Mouse (Mus musculus) testis, adult 2 months (tissue): Measurements from ENCODE around the gene Lhpp.

Experiments used
- CTCF ChIP-seq: fragments of 200-500 bp; IDR thresholded peaks from 2 replicates; pipeline ENCODE4 v1.5.1; 2012; ENCODE audit warnings: low read depth, mild to moderate bottlenecking, inconsistent platforms, low read length, moderate library complexity; ENCODE audit not compliant: control insufficient read depth, insufficient read depth, insufficient replicate concordance
- POLR2A ChIP-seq: fragments of 200-500 bp; IDR thresholded peaks from 2 replicates; pipeline ENCODE4 v1.6.1; 2012; ENCODE audit warnings: low read depth, mild to moderate bottlenecking, inconsistent platforms, low read length, moderate library complexity; ENCODE audit not compliant: control insufficient read depth

- TF ChIP-seq POLR2A (no peak), CTCF (no peak)
Observed at GRCm38 (mm10) chr7:132748076-132748769, 137.8 kb downstream of the Lhpp start.
